Mouse (Mus musculus) CD4-positive naive resting alpha-beta T cell, adult 76 days (primary cell): ENCODE results near the gene Nup214. TPM values are rescaled to one million over a fixed set of nuclear protein-coding genes. Genes with fewer than 3 reads are reported as not detected.

Experiments
- total RNA-seq: library from RNA; stranded (reverse); gene quantifications from one replicate; pipeline ENCODE4 v1.2.4, GENCODE M21; 2023

Gene Nup214
- total RNA-seq = 110 TPM

GRCm38 (mm10) chr2:31974141-31974808, at the start of gene Nup214:
TSS of gene Nup214 (plus strand) at chr2:31974436.

GRCm38 (mm10) chr2:31950058-31950871, 24.0 kb upstream of the Nup214 start, which contains the start of gene Aif1l:
TSS of gene Aif1l (plus strand) at chr2:31950139.

GRCm38 (mm10) chr2:32084111-32084871, 110.1 kb downstream of the Nup214 start, which contains the start of gene Fam78a:
TSS of gene Fam78a (minus strand) at chr2:32084857.

GRCm38 (mm10) chr2:32095351-32096121, 121.3 kb downstream of the Nup214 start, which contains the start of gene Plpp7:
TSS of gene Plpp7 (plus strand) at chr2:32095528.

Other genes with a start within 250 kb of the Nup214 start
- 1.9 TPM for gene Qrfp, start 163.9 kb upstream of the Nup214 start, total RNA-seq
- 0.47 TPM for gene Fibcd1, start 128.4 kb upstream of the Nup214 start, total RNA-seq
- gene Lamc3, start 87.1 kb upstream of the Nup214 start, total RNA-seq = not detected
- not detected for gene Aif1l, start 24.3 kb upstream of the Nup214 start, total RNA-seq
- 128 TPM for gene Fam78a, start 110.4 kb downstream of the Nup214 start, total RNA-seq
- not detected for gene Plpp7, start 121.1 kb downstream of the Nup214 start, total RNA-seq
- gene Prrc2b, start 176.6 kb downstream of the Nup214 start, total RNA-seq = 127 TPM